Mouse (Mus musculus) lung, embryonic 16.5 days (tissue): ENCODE results near the gene Vmn2r104. TPM values are rescaled to one million over a fixed set of nuclear protein-coding genes. Genes with fewer than 3 reads are reported as not detected.

ENCODE experiments used
- ATAC-seq: fragments of 200-750 bp; cut with Nextera tagmentation; 2 replicates; pipeline ENCODE4 v1.8.0; 2017; ENCODE audit warnings: low read depth, mild to moderate bottlenecking, moderate library complexity
- H3K27ac ChIP-seq: fragments of 300-500 bp; sonication (generic); 2 replicates; pipeline ENCODE4 v1.5.1; 2014; ENCODE audit warnings: mild to moderate bottlenecking, control low read depth, low read length
- H3K27me3 ChIP-seq: fragments of 300-500 bp; sonication (generic); 2 replicates; pipeline ENCODE4 v1.6.1; 2014; ENCODE audit warnings: low read depth, low read length, mixed read lengths; ENCODE audit not compliant: control insufficient read depth, insufficient read depth
- H3K36me3 ChIP-seq: fragments of 300-500 bp; sonication (generic); 2 replicates; pipeline ENCODE4 v1.6.1; 2014; ENCODE audit warnings: low read length; ENCODE audit not compliant: control insufficient read depth, insufficient read depth
- H3K4me1 ChIP-seq: fragments of 300-500 bp; sonication (generic); replicated peaks from 2 replicates; pipeline ENCODE4 v1.6.1; 2014; ENCODE audit warnings: low read length, mixed read lengths; ENCODE audit not compliant: control insufficient read depth, insufficient read depth
- H3K4me2 ChIP-seq: fragments of 300-500 bp; sonication (generic); 2 replicates; pipeline ENCODE4 v1.6.1; 2014; ENCODE audit warnings: low read depth, low read length, control low read depth
- H3K4me3 ChIP-seq: fragments of 300-500 bp; sonication (generic); 2 replicates; pipeline ENCODE4 v1.5.1; 2014; ENCODE audit warnings: mild to moderate bottlenecking, low read length, control low read depth
- H3K9ac ChIP-seq: fragments of 300-500 bp; sonication (generic); 2 replicates; pipeline ENCODE4 v1.6.1; 2014; ENCODE audit warnings: low read length, control low read depth
- H3K9me3 ChIP-seq: fragments of 300-500 bp; sonication (generic); 2 replicates; pipeline ENCODE4 v1.6.1; 2016; ENCODE audit warnings: low read length; ENCODE audit not compliant: control insufficient read depth
- WGBS: fragments of 180-500 bp; shearing (Covaris S2); extraction: QIAGEN DNeasy Blood & Tissue Kit; methylation state at CpG from one replicate; pipeline ENCODE4 v1.1.7; 2014; 5-methylcytosine and 5-hydroxymethylcytosine counted together
- polyA plus RNA-seq: library from polyadenylated mRNA; unstranded; fragments of >200 nt; fragmentation: Nextera tagmentation; extraction: Ambion mirVana; gene quantifications from 2 replicates; pipeline ENCODE4 v1.2.1, GENCODE M21; 2015

Gene Vmn2r104
- polyA plus RNA-seq = not detected in 2 replicates

DNA sequence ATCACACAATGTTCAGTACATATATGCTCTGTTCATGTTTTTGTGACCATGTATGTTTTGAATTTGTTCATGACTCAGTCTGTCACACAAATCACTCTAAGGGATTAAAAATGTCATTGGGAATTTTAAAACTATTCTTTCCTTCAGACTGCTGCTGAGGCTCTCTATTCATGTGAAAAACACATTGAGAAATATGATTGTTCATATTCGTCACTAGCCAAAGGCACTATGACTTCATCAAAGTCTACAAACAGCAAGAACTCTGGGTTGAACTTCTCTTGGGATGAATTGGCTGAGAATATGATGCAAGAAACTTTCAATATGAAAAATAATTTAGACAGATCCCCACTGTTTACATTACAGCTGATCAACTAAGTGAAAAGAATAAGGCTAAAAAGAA lies at the start of gene Vmn2r104:
Gene Vmn2r104 (minus strand): TSS at position 101 of the 400 bp plus-strand sequence.
- ATAC-seq = no peak
- Histone ChIP-seq H3K4me3 (no peak within 1 kb of the TSS), H3K9ac (no peak within 1 kb of the TSS), H3K27me3 (no peaks in the 10 kb centered on the region), H3K4me2 (no peak within 1 kb of the TSS), H3K27ac (no peak within 1 kb of the TSS), H3K4me1 (no peaks in the 10 kb centered on the region), H3K9me3 (peaks cover 14% of the 10 kb centered on the region), H3K36me3 (no peaks in the 10 kb centered on the region)
- WGBS = 77% methylated on average over 1 of the region's 1 CpGs

DNA sequence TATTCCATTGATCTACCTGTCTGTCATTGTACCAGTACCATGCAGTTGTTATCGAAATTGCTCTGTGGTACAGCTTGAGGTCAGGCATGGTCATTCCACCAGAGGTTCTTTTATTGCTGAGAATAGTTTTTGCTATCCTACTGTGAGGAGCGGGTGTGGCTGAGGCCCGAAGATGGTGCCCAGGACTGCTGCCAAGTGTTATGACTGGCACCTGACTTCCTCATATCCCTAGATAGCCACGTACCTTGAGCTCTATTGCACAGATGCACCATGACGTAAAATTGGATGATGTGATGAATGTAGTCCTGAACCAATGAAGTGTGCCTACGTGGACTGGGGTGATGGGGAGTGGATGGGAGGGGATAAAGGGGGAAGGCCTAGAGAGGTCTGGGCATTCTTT lies 26.0 kb upstream of the Vmn2r104 start:
- Histone ChIP-seq H3K9me3 (no peaks in the 10 kb centered on the region; the same call in 1 of the 2 replicates), H3K27me3 (no peaks in the 10 kb centered on the region), H3K9ac (no peak overlapping the region), H3K27ac (no peak overlapping the region), H3K4me2 (no peak overlapping the region), H3K4me1 (no peaks in the 10 kb centered on the region), H3K36me3 (no peaks in the 10 kb centered on the region), H3K4me3 (no peak overlapping the region)
- no peak for ATAC-seq
- 73% methylated on average over 6 of the region's 6 CpGs for WGBS

- Histone ChIP-seq H3K36me3 (no peaks in the 10 kb centered on the region), H3K27ac (no peak overlapping the region), H3K9ac (no peak overlapping the region), H3K4me2 (no peak overlapping the region), H3K27me3 (no peaks in the 10 kb centered on the region), H3K4me1 (no peaks in the 10 kb centered on the region), H3K4me3 (no peak overlapping the region), H3K9me3 (no peaks in the 10 kb centered on the region; the same call in 1 of the 2 replicates)
- no peak for ATAC-seq
- 87% methylated on average over 4 of the region's 4 CpGs for WGBS
These were observed 23.7 kb upstream of the Vmn2r104 start for GRCm38 (mm10) chr17:20071656-20072396.

Other genes with a start within 250 kb of the Vmn2r104 start
- not detected in 2 replicates for gene Fpr-rs7, start 65.9 kb upstream of the Vmn2r104 start, polyA plus RNA-seq
- not detected in 2 replicates for gene Fpr-rs6, start 134.8 kb upstream of the Vmn2r104 start, polyA plus RNA-seq
- not detected in 2 replicates for gene Vmn2r105, start 186.7 kb upstream of the Vmn2r104 start, polyA plus RNA-seq
- gene Vmn2r106, start 237.2 kb upstream of the Vmn2r104 start, polyA plus RNA-seq = not detected in 2 replicates